Mouse (Mus musculus): ENCODE results near the gene Fndc3b. TPM values are rescaled to one million over a fixed set of nuclear protein-coding genes. Genes with fewer than 3 reads are reported as not detected.

Fndc3b gene
- polyA plus RNA-seq, 1 experiment from 2014 or later = 4.7 TPM

GRCm38 (mm10) chr3:27735113-27735512, 24.0 kb upstream of the Fndc3b start:
- ATAC-seq (ENCODE audit: low read depth) (no peak), DNase-seq (no peak)
- H3K27ac ChIP-seq = no peak overlapping the region
- H3K36me3 ChIP-seq = no peaks in the 10 kb centered on the region
- H3K27me3 ChIP-seq = no peaks in the 10 kb centered on the region
- H3K4me2 ChIP-seq = no peak overlapping the region
- no peaks in the 10 kb centered on the region for H3K9me3 ChIP-seq (replicated peaks)
- H3K9ac ChIP-seq = no peak overlapping the region
- WGBS (ENCODE audit: insufficient replicate concordance) = 46% methylated on average over 5 of the region's 5 CpGs
- H3K4me1 ChIP-seq (replicated peaks) = no peaks in the 10 kb centered on the region
- H3K4me3 ChIP-seq (replicated peaks) = no peak overlapping the region

GRCm38 (mm10) chr3:27728798-27729782, 18.0 kb upstream of the Fndc3b start:
- H3K9ac ChIP-seq = no peak overlapping the region
- peak; percentile 86 for ATAC-seq (ENCODE audit: low read depth)
- WGBS (ENCODE audit: insufficient replicate concordance) = 46% methylated on average over 8 of the region's 8 CpGs
- H3K4me1 ChIP-seq (replicated peaks) = 0 out of 2 replicates have a peak, but pooled peaks cover 6% of the 10 kb centered on the region
- no peaks in the 10 kb centered on the region for H3K9me3 ChIP-seq (replicated peaks)
- H3K27ac ChIP-seq = peak overlapping the region; percentile 77
- H3K27me3 ChIP-seq = no peaks in the 10 kb centered on the region
- no peak overlapping the region for H3K4me3 ChIP-seq (replicated peaks)
- no peak for DNase-seq
- H3K36me3 ChIP-seq = no peaks in the 10 kb centered on the region
- no peak overlapping the region for H3K4me2 ChIP-seq

GRCm38 (mm10) chr3:27728176-27728575, 17.1 kb upstream of the Fndc3b start:
- no peaks in the 10 kb centered on the region for H3K9me3 ChIP-seq (replicated peaks)
- H3K4me1 ChIP-seq (replicated peaks) = 0 out of 2 replicates have a peak, but pooled peaks cover 6% of the 10 kb centered on the region
- H3K4me2 ChIP-seq = no peak overlapping the region
- 31% methylated on average over 7 of the region's 7 CpGs for WGBS (ENCODE audit: insufficient replicate concordance)
- H3K27ac ChIP-seq = peak overlapping the region; percentile 77
- no peak overlapping the region for H3K9ac ChIP-seq
- H3K27me3 ChIP-seq = no peaks in the 10 kb centered on the region
- ATAC-seq (ENCODE audit: low read depth) (no peak), DNase-seq (no peak)
- no peak overlapping the region for H3K4me3 ChIP-seq (replicated peaks)
- H3K36me3 ChIP-seq = no peaks in the 10 kb centered on the region

GRCm38 (mm10) chr3:27725752-27726151, 14.6 kb upstream of the Fndc3b start:
- DNase-seq (no peak), ATAC-seq (ENCODE audit: low read depth) (no peak)
- H3K27ac ChIP-seq = no peak overlapping the region
- no peak overlapping the region for H3K4me2 ChIP-seq
- WGBS (ENCODE audit: insufficient replicate concordance) = 64% methylated on average over 6 of the region's 6 CpGs
- H3K9me3 ChIP-seq (replicated peaks) = no peaks in the 10 kb centered on the region
- no peak overlapping the region for H3K9ac ChIP-seq
- H3K27me3 ChIP-seq = no peaks in the 10 kb centered on the region
- H3K36me3 ChIP-seq = no peaks in the 10 kb centered on the region
- H3K4me1 ChIP-seq (replicated peaks) = 0 out of 2 replicates have a peak, but pooled peaks cover 6% of the 10 kb centered on the region
- H3K4me3 ChIP-seq (replicated peaks) = no peak overlapping the region

- Histone ChIP-seq H3K36me3 (no peaks in the 10 kb centered on the region), H3K9ac (no peak overlapping the region), H3K27me3 (no peaks in the 10 kb centered on the region), H3K4me3 (replicated peaks) (no peak overlapping the region), H3K9me3 (replicated peaks) (no peaks in the 10 kb centered on the region), H3K4me2 (no peak overlapping the region), H3K4me1 (replicated peaks) (0 out of 2 replicates have a peak, but pooled peaks cover 6% of the 10 kb centered on the region), H3K27ac (no peak overlapping the region)
- no peak for DNase-seq
- WGBS (ENCODE audit: insufficient replicate concordance) = 50% methylated on average over 8 of the region's 8 CpGs
- no peak for ATAC-seq (ENCODE audit: low read depth)
Observed at GRCm38 (mm10) chr3:27724208-27724607, 13.1 kb upstream of the Fndc3b start.

GRCm38 (mm10) chr3:27718829-27719365, 7.8 kb upstream of the Fndc3b start:
- no peak overlapping the region for H3K4me2 ChIP-seq
- H3K9ac ChIP-seq = no peak overlapping the region
- H3K4me1 ChIP-seq (replicated peaks) = peaks cover 8% of the 10 kb centered on the region; the same call in 1 of the 2 replicates
- 0 out of 2 replicates have a peak, but pooled peaks cover 3% of the 10 kb centered on the region for H3K27me3 ChIP-seq
- H3K36me3 ChIP-seq = no peaks in the 10 kb centered on the region
- no peaks in the 10 kb centered on the region for H3K9me3 ChIP-seq (replicated peaks)
- ATAC-seq (ENCODE audit: low read depth) = no peak
- no peak overlapping the region for H3K27ac ChIP-seq
- no peak overlapping the region for H3K4me3 ChIP-seq (replicated peaks)
- DNase-seq = no peak
- WGBS (ENCODE audit: insufficient replicate concordance) = 62% methylated on average over 5 of the region's 5 CpGs

- 32% methylated on average over 4 of the region's 4 CpGs for WGBS (ENCODE audit: insufficient replicate concordance)
- no peak overlapping the region for H3K9ac ChIP-seq
- H3K9me3 ChIP-seq (replicated peaks) = no peaks in the 10 kb centered on the region
- H3K4me1 ChIP-seq (replicated peaks) = peaks cover 14% of the 10 kb centered on the region
- H3K27ac ChIP-seq = no peak overlapping the region
- peaks cover 38% of the 10 kb centered on the region for H3K27me3 ChIP-seq
- H3K36me3 ChIP-seq = no peaks in the 10 kb centered on the region
- ATAC-seq (ENCODE audit: low read depth) (no peak), DNase-seq (no peak)
- no peak overlapping the region for H3K4me2 ChIP-seq
- no peak overlapping the region for H3K4me3 ChIP-seq (replicated peaks)
Observed at GRCm38 (mm10) chr3:27713971-27714370, 2.9 kb upstream of the Fndc3b start.

GRCm38 (mm10) chr3:27712421-27712820, 1.3 kb upstream of the Fndc3b start:
- ATAC-seq (ENCODE audit: low read depth) = no peak
- WGBS (ENCODE audit: insufficient replicate concordance) = 44% methylated on average over 6 of the region's 6 CpGs
- H3K27ac ChIP-seq = no peak overlapping the region

GRCm38 (mm10) chr3:27709906-27710647, 1.0 kb downstream of the Fndc3b start:
- Histone ChIP-seq H3K9ac (peak overlapping the region; percentile 74), H3K9me3 (replicated peaks) (no peaks in the 10 kb centered on the region), H3K4me3 (replicated peaks) (peak overlapping the region; percentile 69), H3K27ac (peak overlapping the region; percentile 80), H3K4me2 (peak overlapping the region; percentile 71), H3K4me1 (replicated peaks) (peaks cover 28% of the 10 kb centered on the region), H3K36me3 (no peaks in the 10 kb centered on the region), H3K27me3 (peaks cover 52% of the 10 kb centered on the region)
- DNase-seq (peak; percentile 21), ATAC-seq (ENCODE audit: low read depth) (peak; percentile 73)
- under 1% methylated on average over 59 of the region's 86 CpGs for WGBS (ENCODE audit: insufficient replicate concordance)

More at GRCm38 (mm10) chr3:27712421-27712820, 1.3 kb upstream of the Fndc3b start:
- DNase-seq = no peak
- H3K9ac ChIP-seq = no peak overlapping the region
- peaks cover 13% of the 10 kb centered on the region for H3K4me1 ChIP-seq (replicated peaks)
- no peak overlapping the region for H3K4me3 ChIP-seq (replicated peaks)
- H3K27me3 ChIP-seq = peaks cover 52% of the 10 kb centered on the region
- H3K9me3 ChIP-seq (replicated peaks) = no peaks in the 10 kb centered on the region
- no peak overlapping the region for H3K4me2 ChIP-seq
- no peaks in the 10 kb centered on the region for H3K36me3 ChIP-seq

GRCm38 (mm10) chr3:27709096-27709905, 1.8 kb downstream of the Fndc3b start:
- ATAC-seq (ENCODE audit: low read depth) = no peak
- H3K4me3 ChIP-seq (replicated peaks) = peak overlapping the region; percentile 69
- peaks cover 52% of the 10 kb centered on the region for H3K27me3 ChIP-seq
- H3K36me3 ChIP-seq = no peaks in the 10 kb centered on the region
- H3K4me2 ChIP-seq = peak overlapping the region; percentile 71
- no peak for DNase-seq
- peaks cover 32% of the 10 kb centered on the region for H3K4me1 ChIP-seq (replicated peaks)
- H3K9me3 ChIP-seq (replicated peaks) = no peaks in the 10 kb centered on the region
- peak overlapping the region; percentile 80 for H3K27ac ChIP-seq
- H3K9ac ChIP-seq = peak overlapping the region; percentile 74
- 24% methylated on average over 22 of the region's 22 CpGs for WGBS (ENCODE audit: insufficient replicate concordance)

Measured in liver, embryonic 13.5 days (tissue).